8 mouse cellular contexts compared by ENCODE assay signal in genomic region chr2:28192821-28193689, GRCm38 (mm10). TPM values are rescaled to one million over a fixed set of nuclear protein-coding genes. Genes with fewer than 3 reads are reported as not detected.
DNase-seq lines count a peak whose midpoint lies in the region; ATAC-seq lines count a peak whose summit lies in the region.

Olfm1 (plus strand) TSS chr2:28192992.

- H3K27ac ChIP-seq in embryonic facial prominence, embryonic 15.5 days (replicated peaks) = no peak within 1 kb of the TSS
- H3K27ac ChIP-seq in limb, embryonic 12.5 days = no peak within 1 kb of the TSS
- H3K27ac ChIP-seq in midbrain, embryonic 13.5 days = peak within 1 kb of the TSS; percentile 93
- no peak within 1 kb of the TSS for H3K27ac ChIP-seq in stomach, embryonic 14.5 days (ENCODE audit: low read length)

- H3K9me3 ChIP-seq in erythroblast, embryonic 14.5 days (ENCODE audit: control insufficient read depth, low read length) = no peaks in the 10 kb centered on the region
- no peaks in the 10 kb centered on the region for H3K9me3 ChIP-seq in embryonic facial prominence, embryonic 15.5 days (replicated peaks)
- H3K9me3 ChIP-seq in limb, embryonic 12.5 days = no peaks in the 10 kb centered on the region
- no peaks in the 10 kb centered on the region for H3K9me3 ChIP-seq in midbrain, embryonic 13.5 days
- no peaks in the 10 kb centered on the region for H3K9me3 ChIP-seq in stomach, embryonic 14.5 days (ENCODE audit: control insufficient read depth, low read depth, low read length)

- peak; percentile 66 to 69 for DNase-seq in heart, adult 9 months (ENCODE audit: low spot score in 2 of 2)
- peak; percentile 17 to 27 for DNase-seq in kidney, adult 8-10 months

- peak within 1 kb of the TSS; percentile 93 for H3K4me2 ChIP-seq in embryonic facial prominence, embryonic 15.5 days (replicated peaks)
- peak within 1 kb of the TSS; percentile 89 for H3K4me2 ChIP-seq in limb, embryonic 12.5 days
- H3K4me2 ChIP-seq in midbrain, embryonic 13.5 days (replicated peaks) = peak within 1 kb of the TSS; percentile 63
- H3K4me2 ChIP-seq in stomach, embryonic 14.5 days (replicated peaks; ENCODE audit: low read depth, low read length) = peak within 1 kb of the TSS; percentile 82

- peaks cover 70% of the 10 kb centered on the region for H3K27me3 ChIP-seq in erythroblast, embryonic 14.5 days (ENCODE audit: control insufficient read depth)
- peaks cover 30% of the 10 kb centered on the region for H3K27me3 ChIP-seq in embryonic facial prominence, embryonic 15.5 days
- H3K27me3 ChIP-seq in limb, embryonic 12.5 days = peaks cover 41% of the 10 kb centered on the region
- no peaks in the 10 kb centered on the region for H3K27me3 ChIP-seq in midbrain, embryonic 13.5 days
- no peaks in the 10 kb centered on the region for H3K27me3 ChIP-seq in stomach, embryonic 14.5 days (ENCODE audit: control insufficient read depth, insufficient read depth, low read length)

- ATAC-seq in erythroblast, adult 5-6 weeks (replicated peaks; ENCODE audit: low FRiP score, poor library complexity, severe bottlenecking) = no peak
- peak; percentile 63 for ATAC-seq in embryonic facial prominence, embryonic 15.5 days (ENCODE audit: insufficient number of reproducible peaks, low FRiP score, low TSS enrichment, low read depth)
- ATAC-seq in limb, embryonic 12.5 days (ENCODE audit: insufficient number of reproducible peaks, insufficient read depth, low FRiP score, low TSS enrichment, low read depth) = 0 out of 2 replicates have a peak, but pooled peaks have one; percentile 48
- peak; percentile 85 for ATAC-seq in midbrain, embryonic 13.5 days
- peak; percentile 60; the same call in 1 of the 2 replicates for ATAC-seq in stomach, embryonic 14.5 days (ENCODE audit: insufficient number of reproducible peaks, insufficient read depth, low FRiP score, low read depth)

- peak within 1 kb of the TSS; percentile 7 for H3K4me3 ChIP-seq in erythroblast, embryonic 14.5 days (replicated peaks)
- H3K4me3 ChIP-seq in embryonic facial prominence, embryonic 15.5 days (replicated peaks) = peak within 1 kb of the TSS; percentile 59
- peak within 1 kb of the TSS; percentile 61 for H3K4me3 ChIP-seq in limb, embryonic 12.5 days (replicated peaks)
- peak within 1 kb of the TSS; percentile 84 for H3K4me3 ChIP-seq in midbrain, embryonic 13.5 days (replicated peaks)
- peak within 1 kb of the TSS; percentile 49 for H3K4me3 ChIP-seq in stomach, embryonic 14.5 days (ENCODE audit: low read depth, low read length)

- H3K36me3 ChIP-seq in erythroblast, embryonic 14.5 days (ENCODE audit: control insufficient read depth) = no peaks in the 10 kb centered on the region
- H3K36me3 ChIP-seq in embryonic facial prominence, embryonic 15.5 days = no peaks in the 10 kb centered on the region
- H3K36me3 ChIP-seq in limb, embryonic 12.5 days = no peaks in the 10 kb centered on the region
- no peaks in the 10 kb centered on the region for H3K36me3 ChIP-seq in midbrain, embryonic 13.5 days
- no peaks in the 10 kb centered on the region for H3K36me3 ChIP-seq in stomach, embryonic 14.5 days (ENCODE audit: control insufficient read depth, insufficient read depth, low read length)

- under 1% methylated on average over 76 of the region's 76 CpGs for WGBS in embryonic facial prominence, embryonic 15.5 days
- under 1% methylated on average over 76 of the region's 76 CpGs for WGBS in limb, embryonic 12.5 days
- under 1% methylated on average over 70 of the region's 76 CpGs for WGBS in midbrain, embryonic 13.5 days
- WGBS in stomach, embryonic 14.5 days = 1% methylated on average over 74 of the region's 76 CpGs

- H3K9ac ChIP-seq in embryonic facial prominence, embryonic 15.5 days = peak within 1 kb of the TSS; percentile 23
- H3K9ac ChIP-seq in limb, embryonic 12.5 days (replicated peaks) = peak within 1 kb of the TSS; percentile 64
- peak within 1 kb of the TSS; percentile 91 for H3K9ac ChIP-seq in midbrain, embryonic 13.5 days (replicated peaks)
- peak within 1 kb of the TSS; percentile 22; the same call in 1 of the 2 replicates for H3K9ac ChIP-seq in stomach, embryonic 14.5 days (replicated peaks; ENCODE audit: low read depth, low read length)

- H3K4me1 ChIP-seq in erythroblast, embryonic 14.5 days (ENCODE audit: control insufficient read depth) = peaks cover 13% of the 10 kb centered on the region
- peaks cover 23% of the 10 kb centered on the region for H3K4me1 ChIP-seq in embryonic facial prominence, embryonic 15.5 days
- H3K4me1 ChIP-seq in limb, embryonic 12.5 days (replicated peaks) = peaks cover 12% of the 10 kb centered on the region
- H3K4me1 ChIP-seq in midbrain, embryonic 13.5 days (replicated peaks) = peaks cover 62% of the 10 kb centered on the region
- H3K4me1 ChIP-seq in stomach, embryonic 14.5 days (ENCODE audit: control insufficient read depth, insufficient read depth, low read length) = peaks cover 6% of the 10 kb centered on the region; the same call in 1 of the 2 replicates

RNA-seq across cellular contexts. Expression of gene Olfm1, which starts in this region (rescaled TPM):
- polyA plus RNA-seq in erythroblast, embryonic 14.5 days (2012) = 0.02 and 0.03 TPM in 2 replicates
- total RNA-seq in erythroblast, adult 5-6 weeks (2015; ENCODE audit: low replicate concordance) = 6.5 and 7.5 TPM in 2 replicates
- total RNA-seq in erythroblast, adult 5-6 weeks (2017; ENCODE audit: low replicate concordance) = 2.0 and 4.7 TPM in 2 replicates
- 34.5 and 35.7 TPM in 2 replicates for polyA plus RNA-seq in embryonic facial prominence, embryonic 15.5 days (2015; fragmentation: Nextera tagmentation; extraction: Ambion mirVana)
- polyA plus RNA-seq in limb, embryonic 12.5 days (2016; fragmentation: Nextera tagmentation; extraction: Ambion mirVana) = 15.0 and 15.5 TPM in 2 replicates
- 171 and 203 TPM in 2 replicates for polyA plus RNA-seq in midbrain, embryonic 13.5 days (2015; fragmentation: Nextera tagmentation; extraction: Ambion mirVana)
- polyA plus RNA-seq in stomach, embryonic 14.5 days (2014; fragmentation: Nextera tagmentation; extraction: Ambion mirVana) = 18.8 and 21.4 TPM in 2 replicates

Comparison
In these comparisons a context has a peak if more than half of its experiments do, and no peak if none do; other contexts are left out.
1. RNA of gene Olfm1 (polyA plus RNA-seq): 171 to 203 TPM in midbrain, embryonic 13.5 days, 34.5 to 35.7 TPM in embryonic facial prominence, embryonic 15.5 days, 18.8 to 21.4 TPM in stomach, embryonic 14.5 days and 15.0 to 15.5 TPM in limb, embryonic 12.5 days; 0.02 to 0.03 TPM in erythroblast, embryonic 14.5 days; every median in the first group is over 10 times any median in the second.
2. H3K4me3 ChIP-seq: peak in every context shown above with its lines; median percentile 84 in midbrain, embryonic 13.5 days; 61 in limb, embryonic 12.5 days; 59 in embryonic facial prominence, embryonic 15.5 days; 49 in stomach, embryonic 14.5 days; 7 in erythroblast, embryonic 14.5 days.
3. H3K9ac ChIP-seq: peak in every context shown above with its lines; median percentile 91 in midbrain, embryonic 13.5 days; 64 in limb, embryonic 12.5 days; 23 in embryonic facial prominence, embryonic 15.5 days; 22 in stomach, embryonic 14.5 days.
4. Peak in every context shown above with its lines, with median percentiles within 50 percentile points of each other: H3K4me2 ChIP-seq.